Mouse (Mus musculus): ENCODE data around the gene Slco2a1.

GRCm38 (mm10) chr9:103008079-103008855 lies 19.8 kb downstream of the Slco2a1 start:
- TF ChIP-seq CTCF (IDR thresholded peaks at IDR 0.05; ENCODE audit: borderline replicate concordance, extremely low read depth, insufficient read depth, insufficient read length), result no peak
- no peak for TF ChIP-seq POLR2A (IDR thresholded peaks at IDR 0.05; ENCODE audit: borderline replicate concordance, extremely low read depth, insufficient read depth, insufficient read length, poor library complexity, severe bottlenecking)

Measured in brain, embryonic 14.5 days (tissue).